Mouse (Mus musculus): ENCODE measurements around the gene Lin7c.

DNA sequence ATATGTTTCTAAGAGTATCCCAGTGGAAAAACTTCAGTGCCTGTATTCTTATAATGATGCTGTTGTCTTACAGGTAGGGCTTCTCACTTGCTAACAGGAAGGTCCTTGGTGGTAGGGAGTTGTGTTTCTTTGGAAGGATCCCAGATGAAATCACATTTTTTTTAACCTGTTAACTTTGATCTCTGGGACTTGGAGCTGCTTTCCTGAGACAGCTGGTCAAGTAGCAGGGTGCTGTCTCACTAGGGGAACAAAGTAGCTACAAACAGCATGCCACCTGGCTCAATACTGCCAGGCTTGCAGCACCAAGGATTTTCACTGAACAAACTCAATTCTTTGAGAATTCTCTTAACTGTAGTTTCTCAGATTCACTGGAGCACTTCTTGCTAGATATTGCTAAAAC, 37.2 kb downstream of the Lin7c start:
- TF ChIP-seq CTCF (conservative IDR thresholded peaks at IDR 0.05; ENCODE audit: insufficient read depth, insufficient read length, low read depth, low read length) (no peak), POLR2A (IDR thresholded peaks at IDR 0.05; ENCODE audit: low read depth, low read length) (no peak)

All from kidney, adult 2 months (tissue).